Mouse (Mus musculus) mammary gland, adult 2 months (tissue): ENCODE data around the gene Alpl. TPM values are rescaled to one million over a fixed set of nuclear protein-coding genes. Genes with fewer than 3 reads are reported as not detected.

Experiments used
- polyA plus RNA-seq: library from polyadenylated mRNA; depleted of rRNA; stranded (reverse); fragments of >200 nt; gene quantifications from 2 replicates; pipeline ENCODE4 v1.2.3, GENCODE M21; 2012; ENCODE audit warnings: low replicate concordance; rRNA removed

Alpl gene
- 21.6 and 21.9 TPM in 2 replicates for polyA plus RNA-seq

DNA sequence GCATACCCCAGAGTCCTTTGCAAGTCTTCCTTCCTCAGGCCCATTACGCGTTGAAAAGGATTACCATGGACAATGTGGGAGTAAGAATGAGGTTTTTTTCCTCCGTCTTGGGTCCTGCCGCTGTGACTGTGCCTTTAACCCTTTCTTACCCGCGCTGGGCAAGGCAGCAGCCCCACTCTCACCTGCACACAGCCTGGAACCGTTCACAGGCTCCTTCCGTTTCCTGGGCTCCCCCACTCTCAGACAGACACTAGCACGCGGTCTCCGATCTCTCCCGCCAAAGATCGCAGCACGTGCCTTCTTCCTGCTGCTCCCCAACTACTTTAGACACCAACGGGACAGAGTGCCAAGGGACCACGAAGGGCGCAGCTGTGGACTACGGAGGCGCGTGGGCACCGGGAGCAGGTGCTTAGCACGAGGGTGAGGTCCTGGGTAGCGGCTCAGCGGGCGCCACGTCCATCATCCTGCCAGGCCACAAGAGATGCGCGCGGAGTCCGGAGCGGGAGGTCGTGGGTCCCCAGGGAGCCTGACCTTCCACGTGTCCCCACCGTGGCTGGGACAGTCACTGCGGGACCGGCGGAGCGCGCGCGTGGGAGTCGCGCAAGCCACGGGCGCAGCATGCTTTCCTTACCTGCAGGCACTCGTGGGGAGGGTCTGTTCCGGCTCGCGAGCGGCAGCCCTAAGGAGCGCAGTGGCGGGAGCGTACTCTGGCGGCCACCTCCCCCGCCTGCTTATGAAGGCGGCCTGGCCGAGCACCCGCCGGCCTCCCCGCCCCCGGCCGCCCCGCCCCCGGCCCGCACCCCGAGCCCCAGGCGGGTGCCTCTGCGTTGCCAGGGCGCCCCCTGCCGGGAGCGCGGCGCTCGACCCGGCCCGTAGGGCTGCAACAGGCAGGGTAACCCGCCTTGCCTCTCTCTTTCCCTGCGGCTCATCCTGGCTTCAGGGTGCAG, at the start of gene Alpl:
TSS of gene Alpl (minus strand) at position 774 of the 947 bp plus-strand sequence.

Other genes with a start within 250 kb of the Alpl start
- not detected in 2 replicates for gene Ldlrad2, start 221.8 kb downstream of the Alpl start, polyA plus RNA-seq
- gene Usp48, start 202.6 kb downstream of the Alpl start, polyA plus RNA-seq = 58.9 and 73.5 TPM in 2 replicates
- gene Rap1gap, start 131.7 kb downstream of the Alpl start, polyA plus RNA-seq = 36.2 and 40.4 TPM in 2 replicates
- gene Ece1, start 65.9 kb upstream of the Alpl start, polyA plus RNA-seq = 21.3 and 40.2 TPM in 2 replicates
- gene Eif4g3, start 196.6 kb upstream of the Alpl start, polyA plus RNA-seq = 57.1 and 73.8 TPM in 2 replicates